Mouse (Mus musculus): Measurements from ENCODE around the gene Shisa6.

Gene Shisa6

GRCm38 (mm10) chr11:66258851-66259250, 266.9 kb downstream of the Shisa6 start:
- peak; percentile 33 to 69 for DNase-seq (ENCODE audit: inconsistent age in 2 of 2, low spot score in 1 of 2)

- no peak for DNase-seq (ENCODE audit: inconsistent age in 2 of 2, low spot score in 1 of 2)
Measured at GRCm38 (mm10) chr11:66247115-66247514, 278.6 kb downstream of the Shisa6 start.

- no peak for DNase-seq (ENCODE audit: inconsistent age in 2 of 2, low spot score in 1 of 2)
Measured at GRCm38 (mm10) chr11:66236557-66236956, 289.2 kb downstream of the Shisa6 start.

- DNase-seq (ENCODE audit: inconsistent age in 2 of 2, low spot score in 1 of 2) = peak; percentile 10 to 32
Measured at GRCm38 (mm10) chr11:66232891-66233290, 292.9 kb downstream of the Shisa6 start.

GRCm38 (mm10) chr11:66222133-66222532, 303.6 kb downstream of the Shisa6 start:
- no peak for DNase-seq (ENCODE audit: inconsistent age in 2 of 2, low spot score in 1 of 2)

GRCm38 (mm10) chr11:66218469-66218868, 307.3 kb downstream of the Shisa6 start:
- DNase-seq (ENCODE audit: inconsistent age in 2 of 2, low spot score in 1 of 2) = no peak

GRCm38 (mm10) chr11:66188627-66189287, 337.0 kb downstream of the Shisa6 start:
- DNase-seq (ENCODE audit: inconsistent age in 2 of 2, low spot score in 1 of 2) = peak; percentile 26 to 64

GRCm38 (mm10) chr11:66188146-66188545, 337.6 kb downstream of the Shisa6 start:
- DNase-seq (ENCODE audit: inconsistent age in 2 of 2, low spot score in 1 of 2) = no peak

GRCm38 (mm10) chr11:66177781-66178180, 348.0 kb downstream of the Shisa6 start:
- no peak for DNase-seq (ENCODE audit: inconsistent age in 2 of 2, low spot score in 1 of 2)

- DNase-seq (ENCODE audit: inconsistent age in 2 of 2, low spot score in 1 of 2) = peak; percentile 76 to 89
Measured at GRCm38 (mm10) chr11:66167801-66168651, 357.7 kb downstream of the Shisa6 start, which contains the start of gene Dnah9. Dnah9 (minus strand) TSS chr11:66168551.

- DNase-seq (ENCODE audit: inconsistent age in 2 of 2, low spot score in 1 of 2) = no peak
Measured at GRCm38 (mm10) chr11:66164022-66164421, 361.7 kb downstream of the Shisa6 start.

Measured in adrenal gland, adult (tissue).